Mouse (Mus musculus): Measurements from ENCODE around the gene A130010J15Rik.

DNA sequence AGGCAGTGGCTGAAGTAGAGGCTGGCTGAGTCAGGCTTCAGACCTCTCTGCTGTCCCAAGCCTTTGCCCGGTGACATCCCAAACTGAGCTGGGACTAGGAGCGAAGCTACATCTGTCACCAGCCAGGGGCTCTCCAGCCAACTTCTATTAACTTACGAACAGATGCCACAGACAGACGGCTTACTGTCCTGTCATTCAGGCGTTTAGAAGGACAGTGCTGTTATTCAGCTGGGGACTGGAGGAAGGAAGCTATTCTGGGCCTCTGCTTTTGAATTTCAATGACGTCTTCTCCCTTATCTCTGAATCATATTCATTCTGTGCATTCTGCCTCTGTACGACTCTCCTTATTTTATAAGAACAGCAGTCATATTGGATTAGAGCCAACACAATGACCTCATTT lies 16.7 kb upstream of the A130010J15Rik start:
- TF ChIP-seq EP300 (IDR thresholded peaks at IDR 0.05; ENCODE audit: low read depth) (no peak), CTCF (IDR thresholded peaks at IDR 0.05; ENCODE audit: low read depth) (no peak)
